Mouse (Mus musculus): Measurements from ENCODE around the gene Wfdc21. TPM values are rescaled to one million over a fixed set of nuclear protein-coding genes. Genes with fewer than 3 reads are reported as not detected.

Gene Wfdc21
- polyA plus RNA-seq, 1 experiment from 2014 or later = not detected

GRCm38 (mm10) chr11:83787401-83788021 is 40.8 kb downstream of the Wfdc21 start:
- Histone ChIP-seq H3K4me2 (no peak overlapping the region), H3K9me3 (no peaks in the 10 kb centered on the region), H3K4me3 (no peak overlapping the region), H3K36me3 (peaks cover 13% of the 10 kb centered on the region), H3K4me1 (peaks cover 10% of the 10 kb centered on the region; the same call in 1 of the 2 replicates), H3K27me3 (replicated peaks) (0 out of 2 replicates have a peak, but pooled peaks cover 10% of the 10 kb centered on the region), H3K27ac (replicated peaks) (no peak overlapping the region), H3K9ac (no peak overlapping the region)
- no peak for ATAC-seq (ENCODE audit: extremely low read depth, insufficient number of reproducible peaks, low FRiP score, low TSS enrichment)
- 75% methylated on average over 15 of the region's 15 CpGs for WGBS

GRCm38 (mm10) chr11:83788331-83788730 is 41.6 kb downstream of the Wfdc21 start:
- ATAC-seq (ENCODE audit: extremely low read depth, insufficient number of reproducible peaks, low FRiP score, low TSS enrichment) = no peak
- Histone ChIP-seq H3K27ac (replicated peaks) (no peak overlapping the region), H3K9ac (no peak overlapping the region), H3K4me2 (no peak overlapping the region), H3K4me1 (peaks cover 10% of the 10 kb centered on the region; the same call in 1 of the 2 replicates), H3K9me3 (no peaks in the 10 kb centered on the region), H3K36me3 (peaks cover 5% of the 10 kb centered on the region), H3K4me3 (no peak overlapping the region), H3K27me3 (replicated peaks) (0 out of 2 replicates have a peak, but pooled peaks cover 16% of the 10 kb centered on the region)
- WGBS = 68% methylated on average over 8 of the region's 8 CpGs

- H3K4me2 ChIP-seq = peak overlapping the region; percentile 42
- no peaks in the 10 kb centered on the region for H3K9me3 ChIP-seq
- H3K36me3 ChIP-seq = no peaks in the 10 kb centered on the region
- H3K27ac ChIP-seq (replicated peaks) = no peak overlapping the region
- peaks cover 19% of the 10 kb centered on the region; the same call in 1 of the 2 replicates for H3K27me3 ChIP-seq (replicated peaks)
- H3K4me1 ChIP-seq = peaks cover 10% of the 10 kb centered on the region; the same call in 1 of the 2 replicates
- 0 out of 2 replicates have a peak overlapping the region, but pooled peaks have one; percentile 13 for H3K9ac ChIP-seq
- H3K4me3 ChIP-seq = no peak overlapping the region
- ATAC-seq (ENCODE audit: extremely low read depth, insufficient number of reproducible peaks, low FRiP score, low TSS enrichment) = no peak
- WGBS = 49% methylated on average over 13 of the region's 13 CpGs
Measured at GRCm38 (mm10) chr11:83789259-83789658, 42.5 kb downstream of the Wfdc21 start.

- Histone ChIP-seq H3K4me2 (no peak overlapping the region), H3K27me3 (replicated peaks) (peaks cover 34% of the 10 kb centered on the region), H3K4me1 (peaks cover 10% of the 10 kb centered on the region; the same call in 1 of the 2 replicates), H3K36me3 (no peaks in the 10 kb centered on the region), H3K9ac (no peak overlapping the region), H3K4me3 (no peak overlapping the region), H3K9me3 (no peaks in the 10 kb centered on the region), H3K27ac (replicated peaks) (no peak overlapping the region)
- WGBS = 42% methylated on average over 4 of the region's 4 CpGs
- ATAC-seq (ENCODE audit: extremely low read depth, insufficient number of reproducible peaks, low FRiP score, low TSS enrichment) = no peak
Measured at GRCm38 (mm10) chr11:83791133-83791532, 44.4 kb downstream of the Wfdc21 start.

- Histone ChIP-seq H3K9ac (no peak overlapping the region), H3K9me3 (no peaks in the 10 kb centered on the region), H3K4me2 (no peak overlapping the region), H3K4me3 (no peak overlapping the region), H3K27ac (replicated peaks) (no peak overlapping the region), H3K36me3 (no peaks in the 10 kb centered on the region), H3K4me1 (no peaks in the 10 kb centered on the region), H3K27me3 (replicated peaks) (peaks cover 45% of the 10 kb centered on the region)
- no peak for ATAC-seq (ENCODE audit: extremely low read depth, insufficient number of reproducible peaks, low FRiP score, low TSS enrichment)
- WGBS = 66% methylated on average over 12 of the region's 12 CpGs
Measured at GRCm38 (mm10) chr11:83792316-83792914, 45.7 kb downstream of the Wfdc21 start.

- H3K36me3 ChIP-seq = no peaks in the 10 kb centered on the region
- WGBS = 76% methylated on average over 14 of the region's 14 CpGs
Measured at GRCm38 (mm10) chr11:83793264-83793663, 46.5 kb downstream of the Wfdc21 start.

GRCm38 (mm10) chr11:83796112-83796511 is 49.4 kb downstream of the Wfdc21 start:
- H3K27ac ChIP-seq (replicated peaks) = no peak overlapping the region
- peaks cover 1% of the 10 kb centered on the region; the same call in 1 of the 2 replicates for H3K4me1 ChIP-seq
- H3K9ac ChIP-seq = no peak overlapping the region
- H3K4me2 ChIP-seq = no peak overlapping the region
- no peaks in the 10 kb centered on the region for H3K9me3 ChIP-seq
- no peak overlapping the region for H3K4me3 ChIP-seq
- H3K27me3 ChIP-seq (replicated peaks) = peaks cover 44% of the 10 kb centered on the region
- no peaks in the 10 kb centered on the region for H3K36me3 ChIP-seq
- WGBS = 61% methylated on average over 6 of the region's 6 CpGs
- no peak for ATAC-seq (ENCODE audit: extremely low read depth, insufficient number of reproducible peaks, low FRiP score, low TSS enrichment)

More at GRCm38 (mm10) chr11:83793264-83793663, 46.5 kb downstream of the Wfdc21 start:
- Histone ChIP-seq H3K27ac (replicated peaks) (no peak overlapping the region), H3K4me3 (no peak overlapping the region), H3K9ac (no peak overlapping the region), H3K27me3 (replicated peaks) (peaks cover 51% of the 10 kb centered on the region), H3K9me3 (no peaks in the 10 kb centered on the region), H3K4me1 (no peaks in the 10 kb centered on the region), H3K4me2 (no peak overlapping the region)
- ATAC-seq (ENCODE audit: extremely low read depth, insufficient number of reproducible peaks, low FRiP score, low TSS enrichment) = no peak

GRCm38 (mm10) chr11:83796980-83797608 is 50.4 kb downstream of the Wfdc21 start:
- Histone ChIP-seq H3K27me3 (replicated peaks) (peaks cover 44% of the 10 kb centered on the region), H3K4me1 (peaks cover 9% of the 10 kb centered on the region; the same call in 1 of the 2 replicates), H3K9me3 (no peaks in the 10 kb centered on the region), H3K4me2 (no peak overlapping the region), H3K4me3 (no peak overlapping the region), H3K36me3 (no peaks in the 10 kb centered on the region), H3K9ac (no peak overlapping the region), H3K27ac (replicated peaks) (no peak overlapping the region)
- ATAC-seq (ENCODE audit: extremely low read depth, insufficient number of reproducible peaks, low FRiP score, low TSS enrichment) = no peak
- 75% methylated on average over 10 of the region's 10 CpGs for WGBS

- Histone ChIP-seq H3K27me3 (replicated peaks) (peaks cover 30% of the 10 kb centered on the region), H3K4me3 (no peak overlapping the region), H3K4me2 (no peak overlapping the region), H3K9ac (no peak overlapping the region), H3K4me1 (peaks cover 28% of the 10 kb centered on the region), H3K27ac (replicated peaks) (no peak overlapping the region), H3K36me3 (no peaks in the 10 kb centered on the region), H3K9me3 (no peaks in the 10 kb centered on the region)
- WGBS = 58% methylated on average over 12 of the region's 12 CpGs
- no peak for ATAC-seq (ENCODE audit: extremely low read depth, insufficient number of reproducible peaks, low FRiP score, low TSS enrichment)
Measured at GRCm38 (mm10) chr11:83799871-83800430, 53.2 kb downstream of the Wfdc21 start.

- H3K4me2 ChIP-seq = no peak overlapping the region
- ATAC-seq (ENCODE audit: extremely low read depth, insufficient number of reproducible peaks, low FRiP score, low TSS enrichment) = no peak
- peaks cover 4% of the 10 kb centered on the region; the same call in 1 of the 2 replicates for H3K9me3 ChIP-seq
- peaks cover 29% of the 10 kb centered on the region for H3K4me1 ChIP-seq
- H3K9ac ChIP-seq = no peak overlapping the region
- peaks cover 13% of the 10 kb centered on the region for H3K27me3 ChIP-seq (replicated peaks)
- no peak overlapping the region for H3K27ac ChIP-seq (replicated peaks)
- no peaks in the 10 kb centered on the region for H3K36me3 ChIP-seq
- H3K4me3 ChIP-seq = no peak overlapping the region
- WGBS = 68% methylated on average over 8 of the region's 8 CpGs
Measured at GRCm38 (mm10) chr11:83802166-83802565, 55.4 kb downstream of the Wfdc21 start.
